Mouse (Mus musculus) stomach, embryonic 15.5 days (tissue): ENCODE measurements around the gene Mia3. TPM values are rescaled to one million over a fixed set of nuclear protein-coding genes. Genes with fewer than 3 reads are reported as not detected.

Experiments used
- ATAC-seq: fragments of 200-750 bp; cut with Nextera tagmentation; 2 replicates; pipeline ENCODE4 v1.8.0; 2017; ENCODE audit warnings: low read depth, moderate number of reproducible peaks, moderate TSS enrichment; ENCODE audit not compliant: insufficient read depth, low FRiP score
- H3K27ac ChIP-seq: fragments of 300-500 bp; sonication (generic); 2 replicates; pipeline ENCODE4 v1.5.1; 2015; ENCODE audit warnings: mild to moderate bottlenecking, inconsistent platforms
- H3K27me3 ChIP-seq: fragments of 300-500 bp; sonication (generic); replicated peaks from 2 replicates; pipeline ENCODE4 v1.6.1; 2015; ENCODE audit warnings: inconsistent platforms
- H3K36me3 ChIP-seq: fragments of 300-500 bp; sonication (generic); 2 replicates; pipeline ENCODE4 v1.6.1; 2015; ENCODE audit warnings: inconsistent platforms
- H3K4me1 ChIP-seq: fragments of 300-500 bp; sonication (generic); 2 replicates; pipeline ENCODE4 v1.6.1; 2015; ENCODE audit warnings: inconsistent platforms
- H3K4me2 ChIP-seq: fragments of 300-500 bp; sonication (generic); 2 replicates; pipeline ENCODE4 v1.6.1; 2015; ENCODE audit warnings: mild to moderate bottlenecking, inconsistent platforms
- H3K4me3 ChIP-seq: fragments of 300-500 bp; sonication (generic); replicated peaks from 2 replicates; pipeline ENCODE4 v1.5.1; 2015; ENCODE audit warnings: inconsistent platforms
- H3K9ac ChIP-seq: fragments of 300-500 bp; sonication (generic); 2 replicates; pipeline ENCODE4 v1.6.1; 2015; ENCODE audit warnings: inconsistent platforms
- H3K9me3 ChIP-seq: fragments of 300-500 bp; sonication (generic); 2 replicates; pipeline ENCODE4 v1.6.1; 2016; ENCODE audit warnings: inconsistent platforms
- WGBS: fragments of 180-500 bp; shearing (Covaris S2); methylation state at CpG from one replicate; pipeline ENCODE4 v1.1.7; 2015; 5-methylcytosine and 5-hydroxymethylcytosine counted together
- polyA plus RNA-seq: library from polyadenylated mRNA; unstranded; fragments of >200 nt; fragmentation: Nextera tagmentation; extraction: Ambion mirVana; gene quantifications from 2 replicates; pipeline ENCODE4 v1.2.1, GENCODE M21; 2015

Gene Mia3
- polyA plus RNA-seq, 1 experiment from 2014 or later, result 90.0 TPM

- peak; percentile 89 for ATAC-seq
- Histone ChIP-seq H3K27ac (peak within 1 kb of the TSS; percentile 58), H3K4me3 (peak within 1 kb of the TSS; percentile 54), H3K27me3 (no peaks in the 10 kb centered on the region), H3K9me3 (no peaks in the 10 kb centered on the region), H3K4me1 (no peaks in the 10 kb centered on the region), H3K36me3 (peaks cover 9% of the 10 kb centered on the region), H3K9ac (peak within 1 kb of the TSS; percentile 22; the same call in 1 of the 2 replicates), H3K4me2 (peak within 1 kb of the TSS; percentile 58)
- under 1% methylated on average over 39 of the region's 39 CpGs for WGBS
Measured at GRCm38 (mm10) chr1:183296877-183297383, 72.4 kb downstream of the Mia3 start, which contains the start of gene Brox. Gene Brox (minus strand): TSS chr1:183297269.

- peaks cover 12% of the 10 kb centered on the region for H3K36me3 ChIP-seq
- H3K9me3 ChIP-seq, result no peaks in the 10 kb centered on the region
- peak within 1 kb of the TSS; percentile 58 for H3K4me2 ChIP-seq
- peak within 1 kb of the TSS; percentile 58 for H3K27ac ChIP-seq
- 0% methylated on average over 26 of the region's 26 CpGs for WGBS
- H3K27me3 ChIP-seq, result no peaks in the 10 kb centered on the region
- peak within 1 kb of the TSS; percentile 54 for H3K4me3 ChIP-seq
- H3K9ac ChIP-seq, result peak within 1 kb of the TSS; percentile 22; the same call in 1 of the 2 replicates
- ATAC-seq, result peak; percentile 3; the same call in 1 of the 2 replicates
- no peaks in the 10 kb centered on the region for H3K4me1 ChIP-seq
Measured at GRCm38 (mm10) chr1:183296465-183296864, 72.9 kb downstream of the Mia3 start, which contains the start of gene Aida. Gene Aida (plus strand): TSS chr1:183296590.

DNA sequence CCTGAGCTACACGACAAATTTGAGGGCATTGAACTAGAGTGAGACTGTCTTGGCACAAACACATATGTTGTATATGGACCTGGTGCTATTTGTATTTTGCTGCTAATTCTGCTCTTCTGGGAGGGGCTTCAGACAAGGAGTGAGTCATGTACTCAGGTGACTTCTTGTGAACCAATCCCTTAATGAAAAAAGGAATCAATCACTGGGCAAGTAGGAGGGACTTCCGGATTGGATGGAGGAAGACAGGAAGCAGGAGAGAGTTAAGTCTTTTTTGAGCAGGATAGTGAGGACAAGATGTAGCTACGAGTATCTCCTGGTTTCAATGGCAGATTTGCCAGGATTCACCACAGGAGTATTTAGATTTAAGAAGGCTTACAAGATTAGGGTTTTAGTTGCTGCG lies 79.8 kb downstream of the Mia3 start:
- ATAC-seq, result no peak

DNA sequence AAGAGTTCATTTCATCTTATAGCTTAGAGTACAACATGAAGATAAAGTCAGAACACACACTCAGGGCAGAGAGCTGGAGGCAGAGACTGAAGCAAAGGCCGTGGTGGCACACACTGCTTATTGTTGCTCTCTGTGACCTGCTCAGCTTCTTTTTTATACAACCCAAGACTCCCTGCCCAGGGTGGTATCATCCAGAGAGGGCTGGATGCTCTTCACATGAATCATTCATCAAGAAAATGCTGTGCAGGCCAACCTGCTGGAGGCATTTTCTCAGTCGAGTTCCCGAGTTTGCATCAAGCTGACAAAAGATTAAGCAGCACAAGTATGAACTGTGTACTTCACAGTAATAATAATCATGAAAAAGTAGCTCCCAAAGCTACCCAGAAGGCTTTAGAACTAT lies 81.0 kb downstream of the Mia3 start:
- no peak overlapping the region for H3K4me3 ChIP-seq
- no peaks in the 10 kb centered on the region for H3K9me3 ChIP-seq
- peaks cover 59% of the 10 kb centered on the region for H3K36me3 ChIP-seq
- H3K4me2 ChIP-seq, result no peak overlapping the region
- H3K27ac ChIP-seq, result no peak overlapping the region
- WGBS, result 88% methylated on average over 3 of the region's 3 CpGs
- H3K27me3 ChIP-seq, result no peaks in the 10 kb centered on the region
- no peaks in the 10 kb centered on the region for H3K4me1 ChIP-seq
- no peak overlapping the region for H3K9ac ChIP-seq
- no peak for ATAC-seq

More for the DNA sequence above, 79.8 kb downstream of the Mia3 start:
- H3K9me3 ChIP-seq, result no peaks in the 10 kb centered on the region
- WGBS, result 90% methylated on average over 4 of the region's 4 CpGs
- H3K36me3 ChIP-seq, result peaks cover 53% of the 10 kb centered on the region
- H3K4me3 ChIP-seq, result no peak overlapping the region
- H3K4me2 ChIP-seq, result no peak overlapping the region
- H3K4me1 ChIP-seq, result no peaks in the 10 kb centered on the region
- no peaks in the 10 kb centered on the region for H3K27me3 ChIP-seq
- no peak overlapping the region for H3K27ac ChIP-seq
- no peak overlapping the region for H3K9ac ChIP-seq

Other genes with a start within 250 kb of the Mia3 start
- 8.6 and 11.7 TPM in 2 replicates for gene Disp1, start 148.0 kb downstream of the Mia3 start, polyA plus RNA-seq
- 37.1 and 45.1 TPM in 2 replicates for gene Aida, start 73.0 kb downstream of the Mia3 start, polyA plus RNA-seq
- 39.0 and 41.6 TPM in 2 replicates for gene Brox, start 72.3 kb downstream of the Mia3 start, polyA plus RNA-seq
- 18.6 and 19.0 TPM in 2 replicates for gene Taf1a, start 19.4 kb upstream of the Mia3 start, polyA plus RNA-seq
- 0.10 and 0.67 TPM in 2 replicates for gene Hhipl2, start 48.7 kb upstream of the Mia3 start, polyA plus RNA-seq